Mouse (Mus musculus) brain, adult 2 months (tissue): ENCODE measurements around the gene Ifrd2.
A peak's percentile ranks its signal among the peaks of the same experiment; 100 is the strongest.

ENCODE experiments used
- DNase-seq: peaks from one replicate; pipeline ENCODE4 v3.0.0; 2011; ENCODE audit warnings: low read depth, low spot score

Gene Ifrd2

DNA sequence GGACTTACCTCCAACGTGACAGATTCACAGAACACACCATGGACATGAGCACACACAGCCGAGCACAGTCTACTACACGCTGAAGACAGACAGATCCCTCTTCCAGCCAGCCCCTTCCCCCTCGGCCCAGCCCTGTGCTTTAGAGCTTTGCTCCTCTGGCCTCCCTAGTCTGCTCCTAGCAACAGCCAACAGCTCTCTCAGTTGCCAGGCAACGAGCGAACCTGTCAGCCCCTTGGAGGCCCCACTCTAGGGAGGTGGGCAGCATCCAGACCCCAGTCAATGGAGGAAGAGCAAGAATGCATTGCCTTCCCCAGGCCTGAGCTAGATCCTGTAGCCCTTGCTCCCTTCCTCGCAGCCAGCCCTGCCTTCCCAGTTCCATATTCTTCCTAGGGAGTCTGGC lies 49.6 kb downstream of the Ifrd2 start:
- no peak for DNase-seq

DNA sequence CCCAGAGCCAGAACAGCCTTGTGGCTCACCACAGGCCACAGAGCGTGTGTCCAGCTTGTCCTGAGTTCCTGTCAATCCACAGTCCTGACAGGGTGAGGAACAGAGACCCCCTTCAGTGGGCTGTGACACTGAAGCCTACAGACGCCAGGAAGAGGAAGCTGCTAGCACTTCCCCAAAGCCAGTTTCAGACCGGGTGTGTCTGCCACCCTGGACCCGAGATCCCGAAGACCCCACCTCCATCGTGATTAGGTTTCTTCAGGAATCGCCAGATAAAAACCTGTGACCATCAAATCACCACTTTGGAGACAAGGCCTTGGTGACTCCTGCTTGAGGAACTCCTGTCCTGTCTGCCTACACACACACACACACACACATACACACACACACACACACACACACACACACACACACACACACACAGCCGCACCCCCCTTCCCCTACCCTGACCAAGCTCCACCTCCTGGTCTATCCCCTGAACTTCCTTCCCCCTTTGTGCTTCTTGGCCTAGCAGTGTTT lies 52.9 kb downstream of the Ifrd2 start:
- DNase-seq = peak; percentile 58

DNA sequence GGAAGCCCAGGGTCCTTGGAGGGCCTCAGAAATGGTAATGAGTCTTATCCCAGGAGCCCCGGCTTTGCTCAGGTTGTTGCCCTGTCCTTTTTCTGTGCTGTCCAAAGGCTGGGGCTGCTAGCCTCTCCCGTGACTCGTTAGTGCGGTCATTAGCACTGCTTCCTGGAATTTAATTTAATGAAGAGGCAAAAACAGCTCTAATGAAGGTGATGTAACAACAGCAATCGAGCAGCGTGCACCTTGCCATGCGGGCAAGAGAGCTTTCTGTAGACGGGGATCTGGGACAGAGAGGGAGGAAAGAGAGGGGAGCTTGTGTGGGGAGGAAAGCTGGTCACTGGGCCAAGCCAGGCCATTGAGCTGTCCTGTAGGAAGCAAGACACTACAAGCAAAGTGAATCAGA lies 54.2 kb downstream of the Ifrd2 start:
- DNase-seq = no peak
